Mouse (Mus musculus) left cerebral cortex, postnatal 10 days (tissue): ENCODE measurements at regions not wholly inside any gene's neighbourhood (a gene's known extent, or its start where the extent isn't known, plus 50 kb on each side); places are given as distances from the start of the nearest gene placed in this dataset.

Experiments used
- DNase-seq, 2 experiments: peaks; one replicate each; pipeline ENCODE4 v3.0.0; 2021 to 2022; ENCODE audit warnings: low spot score in 2 of 2, mixed read lengths in 1 of 2; ENCODE audit errors: extremely low spot score in 1 of 2
- intact Hi-C: fragments of 180-260 bp; cut with DNase I; formaldehyde crosslinking; loops from one replicate; pipeline ENCODE4 v1.15.1; 2025

DNA sequence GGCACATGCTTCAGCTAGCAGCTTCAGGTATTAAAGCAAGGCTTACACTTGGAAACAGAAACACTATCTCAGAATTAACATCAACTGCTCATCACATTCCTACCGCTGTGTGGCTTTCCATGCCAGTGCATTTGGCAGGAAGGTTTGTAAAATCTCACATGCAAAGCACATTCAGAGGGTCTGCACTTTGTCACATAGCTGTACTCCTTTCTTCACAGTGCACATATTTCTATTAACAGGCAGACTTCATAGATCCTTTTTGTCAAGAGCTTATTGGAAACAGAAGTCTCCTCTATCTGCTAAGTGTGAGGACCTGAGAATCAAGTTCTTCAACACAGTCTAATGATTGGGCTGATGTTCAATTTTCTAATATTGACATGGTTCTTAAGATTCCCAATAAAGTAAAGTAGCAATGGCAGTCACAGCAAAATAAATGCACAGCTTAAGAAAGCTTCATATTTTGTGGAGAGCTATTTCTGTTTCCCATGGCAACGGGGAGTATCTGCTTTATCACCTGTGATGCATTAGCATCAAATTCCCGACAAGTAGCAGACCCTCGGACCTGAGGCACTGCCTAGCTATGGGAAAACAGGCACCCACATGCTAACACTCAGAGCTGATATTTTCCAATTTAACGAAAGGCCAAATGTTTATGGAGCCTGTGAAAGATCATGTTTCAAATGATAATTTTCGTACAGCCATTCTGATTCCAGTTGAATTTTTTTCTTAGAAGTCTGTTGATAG, 876.8 kb upstream of the Igfbp7 start:
- DNase-seq: no peak

GRCm38 (mm10) chr5:78251491-78251890, 843.6 kb upstream of the Igfbp7 start:
- intact Hi-C loops: no loop called here

More for the DNA sequence above, 876.8 kb upstream of the Igfbp7 start:
- intact Hi-C loops: no loop called here

DNA sequence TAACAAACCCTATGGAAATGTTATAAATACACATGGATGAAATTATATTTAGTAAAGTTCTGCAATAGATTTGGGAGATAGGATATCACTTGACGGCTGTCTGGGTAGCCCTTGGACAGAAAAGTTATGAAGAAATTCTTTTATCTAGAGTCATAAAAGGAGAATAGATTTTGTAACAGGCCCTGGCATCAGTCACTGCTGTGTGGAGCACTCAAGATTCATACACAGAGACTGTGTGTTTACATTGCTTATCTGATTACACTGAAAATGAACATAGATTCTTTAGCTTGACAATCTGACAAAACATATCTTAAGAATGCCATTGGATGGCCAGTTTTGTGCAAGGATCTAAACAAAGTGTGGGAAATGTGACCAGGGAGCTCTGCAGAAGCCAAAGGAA, 805.9 kb upstream of the Igfbp7 start:
- intact Hi-C loops: no loop called here
- no peak for DNase-seq

More at GRCm38 (mm10) chr5:78251491-78251890, 843.6 kb upstream of the Igfbp7 start:
- DNase-seq: peak in 1 of 2 experiments; percentile 11
